Mouse (Mus musculus): Measurements from ENCODE around the gene Cd180.
A peak's percentile ranks its signal among the peaks of the same experiment; 100 is the strongest.
"Not testable (repeated sequence)": the region's sequence is repeated elsewhere in the genome, so short reads cannot be mapped to it uniquely, and the experiment has no call there.

Cd180 gene

DNA sequence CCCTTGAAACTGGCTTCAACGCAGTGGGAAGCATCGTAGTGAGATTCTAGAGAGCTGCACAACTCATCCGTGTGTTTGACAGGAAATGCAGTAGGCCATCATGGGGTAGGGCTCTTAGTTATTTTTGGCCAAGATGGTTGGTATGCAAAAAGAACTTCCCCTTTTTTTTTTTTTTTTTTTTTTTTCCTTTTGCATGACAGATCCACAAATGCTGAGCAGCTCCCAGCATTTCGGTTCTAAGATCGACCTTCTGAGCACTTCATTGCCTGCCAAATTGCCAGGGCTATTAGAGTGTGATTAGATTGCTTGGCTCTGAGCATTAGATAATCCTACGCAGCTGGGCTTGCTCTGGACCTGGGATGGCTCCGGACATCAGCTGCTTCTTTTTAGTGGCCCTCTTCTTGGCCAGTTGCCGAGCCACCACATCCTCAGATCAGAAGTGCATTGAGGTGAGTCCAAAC, at the start of gene Cd180:
TSS of gene Cd180 (plus strand) at position 218 of the 461 bp plus-strand sequence.
- no peak for DNase-seq

DNA sequence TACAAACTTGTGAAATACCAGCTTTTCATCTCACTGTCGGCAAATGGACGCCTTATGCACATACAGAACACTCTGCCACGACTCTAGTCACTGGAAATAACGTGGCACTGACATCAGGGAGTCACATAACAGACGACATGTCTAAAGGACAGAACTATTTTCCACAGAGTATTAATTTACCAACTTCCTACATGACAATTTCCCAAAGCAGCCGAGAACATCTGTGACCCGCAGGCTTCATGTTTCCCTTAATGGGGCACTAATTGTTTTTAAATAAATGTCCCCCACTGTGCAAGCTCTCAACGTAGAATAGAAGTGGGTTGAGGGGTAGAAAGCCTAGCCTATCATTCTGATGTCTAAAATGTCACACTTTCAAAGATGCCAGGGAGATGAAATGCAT, 49.0 kb upstream of the Cd180 start:
- no peak for DNase-seq

DNA sequence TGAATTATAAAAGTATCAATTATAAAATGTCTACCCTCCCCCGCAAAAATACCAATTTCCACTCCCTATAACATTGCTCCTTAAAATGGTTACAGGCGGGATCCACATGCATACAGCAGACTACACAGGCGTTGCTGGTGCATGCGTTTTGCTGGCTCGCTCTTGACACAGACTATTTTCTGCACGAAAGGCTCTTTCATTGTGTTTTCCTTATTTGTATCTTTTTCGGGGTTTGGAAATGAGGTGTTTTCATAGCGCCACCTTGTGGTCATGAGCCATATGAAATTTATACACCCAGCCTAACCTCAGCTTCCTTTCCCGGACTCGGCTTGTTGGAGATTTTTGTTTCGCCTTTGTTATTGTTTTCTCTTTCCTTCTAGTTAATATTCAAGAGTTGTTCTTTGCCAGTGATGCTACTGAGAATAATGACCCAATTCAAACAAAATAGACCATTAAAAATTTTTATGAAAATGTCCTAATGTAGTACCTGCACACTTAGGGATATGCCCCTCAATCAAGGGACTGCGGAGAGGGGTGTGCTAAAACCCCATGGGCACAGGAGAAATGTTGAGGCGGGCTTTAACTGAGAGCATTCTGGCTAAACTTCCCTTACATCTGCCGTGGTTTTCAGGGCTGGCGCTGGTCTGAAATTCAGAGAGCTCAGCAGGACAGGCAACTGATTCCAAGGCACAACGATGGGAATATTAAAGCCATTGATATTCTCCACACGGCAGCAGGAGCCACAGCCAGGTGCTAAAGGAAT, 48.4 kb upstream of the Cd180 start:
- peak; percentile 43 for DNase-seq

DNA sequence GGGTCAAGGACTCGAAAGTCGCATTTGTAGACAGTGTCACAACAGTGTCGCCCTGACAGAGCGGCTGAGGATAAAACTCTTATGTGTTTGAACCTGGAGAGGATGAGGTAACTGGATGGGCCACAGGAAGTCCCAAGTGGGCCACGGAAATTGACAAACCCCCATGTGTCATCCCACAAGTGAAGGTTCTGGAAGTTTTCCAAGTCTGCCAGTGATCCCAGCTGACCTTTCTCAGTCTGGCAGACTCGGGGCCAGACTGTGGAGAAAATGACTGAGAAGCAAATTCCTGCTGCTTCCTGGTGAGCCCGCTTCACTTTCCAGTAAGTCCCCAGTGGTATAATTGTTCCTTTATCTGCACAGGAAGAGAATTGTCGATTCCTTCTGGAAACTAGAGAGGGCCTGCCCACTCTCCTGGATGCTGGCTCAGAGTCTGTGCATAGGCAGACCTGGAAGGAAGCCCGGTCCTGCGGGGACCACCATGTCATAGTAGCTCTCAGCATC, 47.0 kb upstream of the Cd180 start:
- no peak for DNase-seq

DNA sequence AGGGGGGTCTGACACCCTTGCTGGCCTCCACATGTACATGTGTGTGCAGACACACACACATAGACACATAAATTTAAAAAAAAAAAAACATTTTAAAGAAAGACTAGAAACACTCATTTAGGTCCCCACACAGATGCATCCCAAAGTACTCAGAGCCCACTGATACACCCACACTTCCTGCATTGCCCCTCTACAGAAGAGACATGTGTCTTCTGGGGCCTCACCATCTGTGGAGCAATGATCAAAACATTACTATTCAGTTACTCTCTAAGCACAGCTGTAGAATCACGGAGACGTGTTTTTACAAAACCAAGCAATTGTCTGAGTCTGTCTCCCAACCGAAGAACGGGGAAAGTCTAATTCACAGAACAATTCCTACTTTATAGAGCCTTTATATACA, 45.8 kb upstream of the Cd180 start:
- DNase-seq: no peak

DNA sequence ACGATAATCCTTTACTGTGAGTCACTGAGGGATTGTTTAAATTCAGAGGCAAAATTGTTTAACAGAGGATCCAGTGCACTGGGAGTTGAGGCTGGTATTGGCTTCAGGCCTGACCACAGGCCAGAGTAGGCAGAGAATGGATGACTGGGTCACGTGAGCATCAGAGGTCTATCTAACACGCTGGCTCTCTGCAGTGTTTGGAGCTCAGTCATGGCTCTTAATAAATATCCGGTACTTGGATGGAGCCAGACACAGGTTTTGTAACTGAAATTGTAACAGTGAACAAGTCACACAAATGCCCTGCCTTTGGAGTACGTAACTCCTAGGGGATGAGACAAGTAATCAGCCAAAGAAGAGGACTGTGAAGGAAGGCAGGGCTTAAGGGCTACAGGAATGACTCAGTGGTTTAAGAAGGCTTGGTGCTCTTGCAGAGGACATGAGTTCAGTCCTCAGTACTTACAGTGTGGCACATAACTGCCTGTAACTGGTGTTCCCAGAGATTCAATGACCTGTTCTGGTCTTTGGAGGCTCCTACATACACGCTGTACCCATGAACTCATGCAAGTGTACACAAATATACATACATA, 41.0 kb upstream of the Cd180 start:
- DNase-seq: no peak

DNA sequence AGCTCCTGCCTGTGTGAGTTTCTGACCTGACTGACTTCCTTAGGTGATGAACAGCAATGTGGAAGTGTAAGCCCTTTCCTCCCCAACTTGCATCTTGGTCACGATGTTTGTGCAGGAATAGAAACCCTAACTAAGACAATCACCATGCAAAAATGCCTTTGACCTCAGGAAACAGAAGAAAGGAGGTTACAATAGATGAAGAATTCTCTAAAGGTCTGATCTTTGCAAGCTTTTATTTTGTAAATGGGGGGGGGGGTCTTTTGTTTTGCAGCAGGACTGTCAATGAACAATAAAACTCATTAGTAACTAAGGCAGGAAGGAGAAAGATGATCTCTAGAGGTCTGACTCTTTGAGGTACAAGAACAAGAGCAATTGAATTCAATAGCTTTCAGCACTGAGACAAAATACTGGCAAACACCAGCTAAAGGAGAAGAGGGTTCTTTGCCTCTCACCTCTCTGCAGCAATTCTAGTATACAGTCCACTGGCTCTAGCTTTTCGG, 38.2 kb upstream of the Cd180 start:
- DNase-seq: no peak

DNA sequence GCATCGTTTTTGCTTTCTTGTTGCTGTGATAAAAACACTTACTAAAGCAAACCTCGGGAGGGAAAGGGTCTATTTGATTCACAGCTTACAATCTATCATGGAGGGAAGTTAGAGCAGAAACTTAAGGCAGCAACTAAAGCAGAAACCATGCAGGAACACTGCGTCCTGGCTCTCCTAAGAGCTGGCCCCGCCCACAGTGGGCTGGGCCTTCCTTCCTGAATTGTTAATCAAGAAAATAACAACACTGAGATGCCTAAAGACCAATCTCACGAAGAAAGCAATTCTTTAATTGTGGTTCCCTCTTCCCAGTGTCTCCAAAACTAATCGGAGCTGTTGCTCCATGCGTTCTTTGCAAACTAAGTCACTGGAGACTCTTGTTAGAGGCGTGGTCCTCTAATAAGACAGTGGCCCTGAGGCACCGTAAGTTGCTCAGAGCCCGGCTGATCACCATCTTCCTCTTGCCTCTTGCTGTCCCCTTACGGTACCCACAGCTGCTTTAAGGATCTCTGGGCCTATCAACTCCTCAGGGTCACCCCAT, 37.1 kb upstream of the Cd180 start:
- no peak for DNase-seq

DNA sequence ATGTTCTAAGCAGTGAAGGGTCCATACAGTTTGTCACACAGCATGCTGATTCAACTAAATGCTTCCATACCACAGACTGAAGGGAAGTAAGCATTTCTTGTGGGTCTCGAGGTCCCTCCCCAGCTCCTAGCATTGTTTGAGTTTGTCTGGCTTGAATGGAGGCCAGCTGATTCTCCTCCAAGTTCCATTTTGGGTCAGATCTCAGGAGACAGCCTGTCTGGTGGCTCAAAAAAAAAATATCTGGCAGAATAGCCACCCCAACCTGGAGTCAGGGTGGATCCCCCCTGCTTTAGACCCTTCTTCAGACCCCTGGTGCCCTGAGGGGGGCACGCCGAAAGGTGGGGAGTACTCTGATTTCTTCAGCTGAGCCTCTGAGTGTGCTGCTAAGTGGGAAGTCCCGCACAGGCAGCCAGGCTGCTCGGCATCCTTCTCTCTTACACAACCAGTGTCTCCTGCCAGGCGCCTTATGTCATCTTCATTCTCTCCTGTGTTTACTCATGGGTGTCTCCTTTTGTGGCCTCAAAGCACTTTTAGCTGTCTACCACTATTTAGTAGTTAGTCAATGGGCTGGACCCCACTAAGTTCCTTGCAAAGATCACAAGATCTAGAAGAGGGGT, 35.0 kb upstream of the Cd180 start:
- DNase-seq: no peak

DNA sequence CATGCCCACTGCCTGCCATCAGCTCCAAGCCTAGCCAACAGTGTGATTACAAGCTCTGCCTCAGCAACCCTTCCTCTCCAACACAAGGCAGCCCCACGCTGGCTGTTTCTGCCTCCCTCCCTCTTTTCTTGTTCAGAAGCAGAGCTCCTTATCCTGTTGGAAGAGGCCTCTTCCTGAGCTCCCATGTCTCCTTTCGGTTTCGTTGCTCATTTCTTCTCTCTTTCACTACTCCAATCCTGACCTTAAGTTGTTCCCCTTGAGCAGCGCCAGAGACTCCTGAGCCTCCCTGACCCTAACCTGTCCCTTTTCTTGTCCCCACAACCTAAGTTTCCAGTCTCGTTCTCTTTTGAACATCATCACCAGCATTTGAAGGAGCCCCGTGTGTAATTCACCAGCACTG, 29.3 kb upstream of the Cd180 start:
- no peak for DNase-seq

DNA sequence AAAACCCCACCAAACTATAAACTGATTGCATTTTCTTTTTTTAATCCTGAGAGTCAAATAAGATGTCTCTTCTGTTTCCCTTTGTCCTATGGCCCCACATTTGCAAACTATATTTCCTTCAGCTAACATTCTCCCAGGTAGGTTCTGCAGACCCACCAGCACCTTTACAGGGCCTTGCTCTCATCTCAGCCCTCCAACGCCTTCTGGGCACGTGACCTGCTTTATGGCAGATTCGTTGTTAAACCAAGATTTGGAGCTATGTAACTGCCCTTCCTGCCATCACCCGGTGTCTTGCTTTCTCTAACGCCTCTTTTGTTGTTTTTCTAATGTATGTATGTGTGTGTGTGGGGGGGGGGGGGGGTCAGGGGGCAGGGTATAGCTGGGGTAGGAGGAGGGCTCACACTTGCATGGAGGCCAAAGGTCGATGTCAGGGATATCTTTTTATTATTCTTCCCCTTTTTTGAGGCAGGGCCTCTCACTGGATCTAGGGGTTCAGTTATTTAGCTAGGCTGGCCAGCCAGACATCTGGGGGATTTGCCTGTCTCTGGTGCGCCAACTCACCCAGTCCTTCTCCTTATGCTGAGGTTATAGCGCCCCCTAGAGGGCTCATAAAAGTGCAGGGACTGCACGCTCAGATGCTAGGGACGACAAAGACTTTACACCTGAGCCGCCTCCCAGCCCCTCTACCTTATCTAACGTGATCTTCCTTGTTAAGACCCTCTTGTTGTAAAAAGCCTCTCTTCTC, 28.3 kb upstream of the Cd180 start:
- peak; percentile 65 for DNase-seq

DNA sequence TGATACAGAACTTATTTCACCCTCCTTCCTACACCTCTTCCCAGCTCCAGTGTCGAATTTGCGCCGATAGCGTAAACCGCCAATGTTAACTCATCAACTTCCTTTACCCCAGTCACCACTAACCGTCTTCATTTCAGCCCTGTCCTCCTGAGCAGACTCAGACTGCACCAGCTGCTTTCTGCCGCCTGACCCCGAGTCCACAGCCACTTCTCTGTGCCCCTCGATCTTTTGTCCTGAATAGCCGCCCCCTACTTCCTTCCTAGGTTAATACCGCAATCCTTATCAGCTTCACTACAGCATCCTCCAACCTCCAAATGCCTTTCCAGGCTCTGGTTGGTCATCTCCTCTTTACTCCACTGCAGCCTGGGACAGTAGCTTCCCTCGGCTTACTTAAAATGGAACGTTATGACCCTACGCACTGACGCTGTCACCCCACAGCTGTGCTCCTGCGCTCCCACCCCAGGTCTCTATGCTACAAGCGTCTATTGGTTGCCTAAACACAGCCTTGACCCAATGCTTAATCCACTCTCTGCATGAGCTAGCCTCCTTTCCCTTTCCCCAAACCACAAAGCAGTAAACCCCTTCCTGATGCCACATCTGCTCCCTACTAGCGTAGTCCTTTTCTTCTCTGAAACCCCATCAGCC, 27.6 kb upstream of the Cd180 start:
- peak; percentile 24 for DNase-seq

DNA sequence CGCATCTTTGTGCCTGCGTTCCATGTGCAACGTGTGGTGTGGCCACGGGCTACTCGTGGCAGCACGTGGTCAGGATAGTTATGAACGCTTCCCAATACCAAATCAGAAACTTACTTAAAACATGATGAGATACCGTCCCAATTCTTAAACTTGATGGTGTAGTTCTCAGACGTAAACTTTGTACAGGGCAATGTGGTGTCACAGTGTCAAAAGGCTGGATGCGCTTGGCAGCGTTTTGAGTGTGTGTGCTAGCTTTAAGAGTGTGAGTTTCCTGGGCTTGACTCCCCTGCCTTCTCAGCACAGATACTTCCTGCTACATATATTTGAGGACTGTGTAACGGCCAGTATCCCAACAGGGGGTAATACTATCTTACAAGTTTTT, 27.1 kb upstream of the Cd180 start:
- DNase-seq: no peak

DNA sequence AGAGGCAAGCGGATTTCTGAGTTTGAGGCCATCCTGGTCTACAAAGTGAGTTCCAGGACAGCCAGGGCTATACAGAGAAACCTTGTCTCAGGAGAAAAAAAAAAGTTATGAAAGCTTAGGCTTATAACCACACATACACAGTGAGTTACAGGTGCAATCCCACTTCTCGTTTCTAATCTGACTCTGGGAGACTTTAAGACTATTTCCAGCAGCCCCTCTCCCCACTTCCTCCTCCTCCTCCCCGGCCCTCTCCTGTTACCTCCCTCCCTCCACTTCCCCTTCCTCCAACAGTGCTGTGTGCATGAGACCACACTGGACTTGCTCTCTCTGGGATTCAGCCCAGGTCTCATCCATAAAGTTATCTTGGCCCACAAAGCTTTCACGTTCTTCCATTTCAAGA, 26.6 kb upstream of the Cd180 start:
- no peak for DNase-seq

DNA sequence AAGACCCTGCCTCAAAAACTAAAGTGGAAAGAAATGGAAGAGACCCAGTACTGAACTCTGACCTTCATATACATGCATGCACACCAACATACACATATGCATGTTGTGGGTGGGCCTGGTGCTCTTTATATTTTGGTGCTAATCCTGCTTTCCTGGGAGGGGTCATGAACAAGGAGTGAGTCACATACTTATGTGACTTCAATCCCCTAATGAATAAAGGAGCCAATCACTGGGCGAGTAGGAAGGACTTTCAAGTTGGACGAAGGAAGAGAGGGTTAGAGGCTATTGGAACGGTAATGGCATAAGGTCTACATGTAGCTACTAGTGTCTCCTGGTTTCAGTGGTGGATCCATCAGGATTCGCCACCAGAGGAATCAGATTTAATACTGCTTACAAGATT, 26.0 kb upstream of the Cd180 start:
- no peak for DNase-seq

DNA sequence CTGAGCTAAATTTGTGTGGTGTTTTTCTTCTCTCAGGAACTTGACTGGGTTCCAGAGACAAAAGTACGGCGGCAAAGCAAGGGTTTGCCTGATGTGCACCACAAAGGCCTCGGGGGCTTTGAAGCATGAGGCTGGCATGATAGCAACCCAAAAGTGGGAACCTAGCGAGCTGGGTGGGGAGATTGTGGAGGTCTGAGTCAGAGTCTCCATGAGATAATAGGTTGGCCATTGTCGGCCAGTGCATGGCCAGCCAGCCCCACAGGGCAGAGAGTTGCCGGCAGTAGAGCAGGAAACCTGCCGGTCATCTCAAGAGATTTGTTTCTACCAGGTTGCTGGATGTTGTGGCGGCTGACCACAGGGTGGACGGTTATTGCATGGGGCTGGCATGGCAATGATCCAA, 25.5 kb upstream of the Cd180 start:
- DNase-seq: no peak

DNA sequence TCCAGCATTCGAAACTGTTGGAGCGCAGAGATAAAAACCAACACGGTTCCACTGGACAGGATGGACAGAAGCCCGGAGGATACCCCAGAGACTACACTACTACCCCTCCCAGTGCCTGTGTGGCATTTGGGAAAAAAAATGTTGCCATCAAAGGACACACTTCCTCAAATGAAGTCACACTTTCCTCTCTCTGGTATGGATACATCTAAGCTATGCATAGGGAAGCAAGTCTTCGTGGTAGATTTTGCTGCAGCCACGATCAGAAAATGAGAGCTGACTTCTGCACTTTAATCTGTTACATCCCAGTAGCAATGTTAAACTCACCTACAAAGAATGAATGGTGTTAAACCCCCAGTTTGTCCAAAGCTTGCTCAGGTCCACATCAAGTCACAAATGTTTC, 24.4 kb upstream of the Cd180 start:
- DNase-seq: no peak

DNA sequence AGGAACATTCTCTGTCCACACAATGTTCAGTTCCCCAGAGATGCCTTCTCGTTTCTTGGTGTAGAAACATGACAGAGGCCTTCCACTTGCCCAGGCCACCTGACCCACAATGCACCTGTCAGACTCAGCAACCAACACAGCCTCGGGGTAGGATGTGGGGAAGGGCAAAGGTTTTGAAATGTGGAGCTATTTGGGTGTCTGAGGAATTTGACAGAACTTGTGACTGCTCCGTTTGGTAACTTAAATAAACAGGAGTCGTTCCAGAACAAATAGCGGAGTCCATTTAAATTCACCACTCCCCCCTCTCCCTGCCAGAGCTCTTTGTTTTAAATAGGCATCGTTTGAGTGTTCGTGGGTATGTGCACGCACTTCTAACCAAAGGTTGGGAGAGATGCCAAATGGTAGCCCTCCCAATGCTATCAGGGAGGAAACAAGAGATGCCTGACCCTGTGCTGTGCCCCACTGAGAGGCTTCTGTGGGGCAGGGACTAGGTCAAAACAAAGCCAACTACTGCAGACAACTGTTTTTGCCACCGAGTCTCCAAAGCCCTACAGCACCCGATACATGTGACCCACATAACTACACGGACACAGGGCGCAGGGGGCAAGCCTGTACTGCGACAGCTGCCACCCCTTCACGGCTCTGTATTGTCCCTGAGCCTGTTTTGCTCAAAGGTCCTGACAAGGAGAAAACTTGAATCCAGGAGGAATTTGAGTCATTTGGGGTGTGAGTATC, 23.7 kb upstream of the Cd180 start:
- no peak for DNase-seq

DNA sequence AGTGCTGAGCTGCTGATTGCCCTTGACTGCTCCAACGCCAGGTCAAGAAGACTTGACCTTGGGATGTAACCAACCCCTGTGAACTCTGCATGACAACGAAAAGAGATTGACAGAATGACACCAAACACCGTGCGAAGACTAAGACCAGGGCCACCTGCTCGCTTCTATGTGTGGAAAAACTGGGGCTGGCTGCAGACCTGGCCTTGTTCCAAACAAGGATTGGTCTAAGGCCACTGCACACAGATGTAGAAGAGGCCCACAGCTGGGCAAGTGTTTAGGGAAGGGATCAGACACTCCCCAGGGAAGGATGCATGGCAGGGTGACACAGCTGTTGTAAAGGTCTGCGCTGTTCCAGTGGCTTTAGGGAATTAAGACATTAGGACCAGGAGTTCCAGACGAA, 22.9 kb upstream of the Cd180 start:
- DNase-seq: no peak

DNA sequence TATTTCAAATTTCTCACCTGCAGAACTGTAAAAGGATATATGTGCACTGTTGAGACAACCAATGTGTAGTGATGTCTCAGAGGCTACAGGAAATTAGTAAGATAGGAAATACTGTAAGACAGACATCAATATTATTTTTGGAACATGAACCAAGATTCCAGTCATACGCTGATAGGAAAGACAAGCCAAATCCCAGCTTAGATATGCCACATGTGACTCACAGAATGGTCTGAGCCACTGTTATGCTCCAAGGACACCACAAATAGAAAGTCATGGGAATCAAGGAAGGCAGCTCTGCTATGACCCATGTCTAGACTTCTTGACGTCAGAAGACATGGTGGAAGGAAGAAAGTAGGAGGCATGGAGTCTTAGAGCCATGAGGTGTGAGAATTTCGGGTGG, 19.3 kb upstream of the Cd180 start:
- no peak for DNase-seq

DNA sequence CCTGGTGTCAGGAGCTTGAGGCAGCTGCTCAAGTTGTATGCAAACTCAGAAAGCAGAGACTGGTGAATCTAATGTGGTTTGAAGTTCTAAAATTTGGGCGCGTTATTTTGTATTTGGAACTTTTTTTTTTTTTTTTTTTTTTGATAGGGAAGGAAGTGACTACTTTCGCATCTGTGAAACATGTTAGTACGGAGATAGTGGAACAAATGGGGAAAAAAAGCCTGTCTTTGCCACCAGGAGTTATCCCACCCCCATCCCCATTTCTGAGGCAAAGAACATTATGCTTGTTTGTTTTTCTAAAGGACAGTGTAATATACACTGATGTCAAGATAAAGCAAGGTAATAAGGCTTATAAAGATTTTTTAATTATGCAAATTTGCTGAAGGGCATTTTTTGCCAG, 15.8 kb upstream of the Cd180 start:
- not testable (repeated sequence) for DNase-seq

DNA sequence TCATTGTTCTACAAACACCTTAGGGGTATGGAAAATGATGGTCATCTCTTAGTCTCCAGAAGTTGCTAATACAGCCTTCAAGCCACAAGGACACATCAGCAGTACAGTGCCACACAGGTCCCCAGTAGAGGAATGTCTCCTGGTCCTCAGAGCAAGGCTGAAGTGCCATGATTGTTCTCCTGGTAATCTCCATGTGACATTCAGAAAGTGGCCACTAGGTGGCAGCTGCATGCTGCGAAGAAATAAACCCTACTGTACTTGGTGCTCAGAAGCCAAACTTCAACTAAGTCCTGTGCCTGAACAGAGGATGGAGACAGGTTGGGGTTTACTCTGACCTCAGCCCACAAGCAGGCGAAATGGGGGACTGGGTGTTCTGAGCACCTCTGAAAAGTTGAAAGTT, 14.9 kb upstream of the Cd180 start:
- DNase-seq: peak; percentile 67

Measured in liver (tissue).